Mouse (Mus musculus) embryonic facial prominence, embryonic 14.5 days (tissue): ENCODE results near the gene Plbd1. TPM values are rescaled to one million over a fixed set of nuclear protein-coding genes. Genes with fewer than 3 reads are reported as not detected.

Source experiments
- ATAC-seq: fragments of 200-750 bp; cut with Nextera tagmentation; 2 replicates; pipeline ENCODE4 v1.8.0; 2017; ENCODE audit warnings: low read depth, moderate number of reproducible peaks, moderate TSS enrichment
- DNase-seq: peaks from one replicate; pipeline ENCODE4 v3.0.0-alpha.2; 2015; ENCODE audit warnings: low spot score
- H3K27ac ChIP-seq: fragments of 300-500 bp; sonication (generic); replicated peaks from 2 replicates; pipeline ENCODE4 v1.5.1; 2014; ENCODE audit warnings: low read depth, mild to moderate bottlenecking, low read length, moderate library complexity
- H3K27me3 ChIP-seq: fragments of 300-500 bp; sonication (generic); replicated peaks from 2 replicates; pipeline ENCODE4 v1.6.1; 2014; ENCODE audit warnings: low read length; ENCODE audit not compliant: control insufficient read depth, insufficient read depth
- H3K36me3 ChIP-seq: fragments of 300-500 bp; sonication (generic); 2 replicates; pipeline ENCODE4 v1.6.1; 2014; ENCODE audit warnings: low read length, mixed read lengths; ENCODE audit not compliant: control insufficient read depth, insufficient read depth
- H3K4me1 ChIP-seq: fragments of 300-500 bp; sonication (generic); 2 replicates; pipeline ENCODE4 v1.6.1; 2014; ENCODE audit warnings: antibody characterized with exemption, low read length; ENCODE audit not compliant: control insufficient read depth, insufficient read depth
- H3K4me2 ChIP-seq: fragments of 300-500 bp; sonication (generic); 2 replicates; pipeline ENCODE4 v1.6.1; 2014; ENCODE audit warnings: low read depth, mild to moderate bottlenecking, low read length, moderate library complexity, mixed read lengths
- H3K4me3 ChIP-seq: fragments of 300-500 bp; sonication (generic); 2 replicates; pipeline ENCODE4 v1.5.1; 2014; ENCODE audit warnings: low read depth, mild to moderate bottlenecking, low read length
- H3K9ac ChIP-seq: fragments of 300-500 bp; sonication (generic); 2 replicates; pipeline ENCODE4 v1.6.1; 2014; ENCODE audit warnings: low read depth, mild to moderate bottlenecking, low read length, moderate library complexity, mixed read lengths
- H3K9me3 ChIP-seq: fragments of 300-500 bp; sonication (generic); 2 replicates; pipeline ENCODE4 v1.6.1; 2016; ENCODE audit warnings: low read length; ENCODE audit not compliant: control insufficient read depth
- WGBS: fragments of 180-500 bp; shearing (Covaris S2); extraction: QIAGEN DNeasy Blood & Tissue Kit; methylation state at CpG from one replicate; pipeline ENCODE4 v1.1.7; 2014; 5-methylcytosine and 5-hydroxymethylcytosine counted together
- polyA plus RNA-seq: library from polyadenylated mRNA; unstranded; fragments of >200 nt; fragmentation: Nextera tagmentation; extraction: Ambion mirVana; gene quantifications from 2 replicates; pipeline ENCODE4 v1.2.1, GENCODE M21; 2014

The Plbd1 gene
- polyA plus RNA-seq, 1 experiment from 2014 or later, result 12.4 TPM

DNA sequence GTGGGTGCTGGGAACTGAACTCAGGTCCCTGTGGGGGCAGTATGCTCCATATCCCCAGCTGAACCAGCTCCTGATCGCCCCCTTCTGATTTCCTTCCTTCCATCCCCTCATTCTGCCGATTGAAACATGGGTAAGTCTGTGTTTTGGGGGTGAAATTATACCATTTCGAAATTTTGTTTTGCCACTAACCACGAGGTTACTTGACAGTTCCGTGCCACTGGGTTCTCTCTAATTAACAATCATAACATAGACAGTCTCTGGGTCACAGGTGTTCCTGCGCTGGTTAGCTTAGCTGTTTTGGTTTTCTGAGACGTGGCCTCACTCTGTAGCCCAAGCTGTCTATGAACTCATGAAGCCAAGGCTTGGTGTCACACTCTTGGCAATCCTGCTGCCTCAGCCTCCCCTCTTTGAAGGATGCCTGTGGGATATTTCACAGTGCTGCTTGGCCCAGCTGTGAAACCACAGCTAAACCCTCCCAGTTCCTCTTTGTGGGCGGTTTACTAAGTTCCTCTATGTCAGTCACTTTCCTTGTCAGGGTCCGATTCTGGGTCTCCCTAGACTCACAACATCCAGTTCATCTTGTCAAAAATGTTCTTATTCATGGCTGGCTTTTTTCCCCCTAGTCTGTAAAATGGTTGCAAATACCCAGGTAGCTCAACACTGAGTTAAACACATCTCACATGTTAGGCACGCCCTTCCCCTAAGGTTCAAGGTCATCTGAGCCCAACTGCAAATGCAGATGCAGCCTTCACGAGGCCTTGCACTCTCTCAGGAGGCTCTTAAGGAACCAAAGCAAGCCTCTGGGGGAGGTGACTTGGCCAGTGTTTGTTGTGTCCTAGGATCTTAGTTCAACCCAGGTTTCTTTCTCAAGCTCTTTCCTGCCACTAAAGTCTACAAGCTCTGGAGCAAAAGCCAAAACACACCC is 21.9 kb upstream of the Plbd1 start:
- H3K27me3 ChIP-seq, result no peaks in the 10 kb centered on the region
- WGBS, result 83% methylated on average over 11 of the region's 11 CpGs
- no peak overlapping the region for H3K4me3 ChIP-seq
- no peak overlapping the region for H3K27ac ChIP-seq
- ATAC-seq, result no peak
- no peak overlapping the region for H3K4me2 ChIP-seq
- H3K9me3 ChIP-seq, result no peaks in the 10 kb centered on the region
- H3K4me1 ChIP-seq, result no peaks in the 10 kb centered on the region
- no peak for DNase-seq
- no peaks in the 10 kb centered on the region for H3K36me3 ChIP-seq
- H3K9ac ChIP-seq, result no peak overlapping the region

- Histone ChIP-seq H3K9ac (no peak overlapping the region), H3K27ac (no peak overlapping the region), H3K27me3 (no peaks in the 10 kb centered on the region), H3K36me3 (no peaks in the 10 kb centered on the region), H3K4me1 (no peaks in the 10 kb centered on the region), H3K4me2 (no peak overlapping the region), H3K9me3 (no peaks in the 10 kb centered on the region), H3K4me3 (no peak overlapping the region)
- no peak for ATAC-seq
- WGBS, result 28% methylated on average over 2 of the region's 2 CpGs
- no peak for DNase-seq
These were observed 17.7 kb upstream of the Plbd1 start for GRCm38 (mm10) chr6:136679381-136679780.

GRCm38 (mm10) chr6:136674935-136675334 is 13.2 kb upstream of the Plbd1 start:
- WGBS, result 88% methylated on average over 6 of the region's 6 CpGs
- Histone ChIP-seq H3K9me3 (0 out of 2 replicates have a peak, but pooled peaks cover 4% of the 10 kb centered on the region), H3K27me3 (no peaks in the 10 kb centered on the region), H3K36me3 (no peaks in the 10 kb centered on the region), H3K4me2 (no peak overlapping the region), H3K9ac (no peak overlapping the region), H3K27ac (no peak overlapping the region), H3K4me3 (no peak overlapping the region), H3K4me1 (no peaks in the 10 kb centered on the region)
- DNase-seq (no peak), ATAC-seq (no peak)

DNA sequence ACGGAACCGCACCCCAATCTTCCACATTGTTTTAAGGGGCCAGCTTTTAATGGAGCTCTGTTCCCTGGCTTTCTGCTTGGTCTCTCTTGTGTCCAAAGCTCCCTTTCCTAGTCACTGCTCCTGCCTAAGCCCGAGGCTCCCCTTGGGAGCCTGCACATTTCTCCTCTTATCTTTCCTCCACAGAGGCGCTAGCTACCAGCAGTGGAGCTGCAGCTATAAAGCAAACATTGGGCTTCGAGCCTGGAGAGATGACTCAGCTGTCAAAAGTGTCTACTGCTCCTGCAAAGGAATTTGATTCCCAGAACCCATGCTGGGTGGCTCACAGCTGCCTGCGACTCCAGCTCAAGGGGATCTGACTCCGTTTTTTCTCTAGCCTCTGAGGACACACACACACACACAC is 10.7 kb upstream of the Plbd1 start:
- Histone ChIP-seq H3K9me3 (0 out of 2 replicates have a peak, but pooled peaks cover 4% of the 10 kb centered on the region), H3K4me2 (no peak overlapping the region), H3K9ac (no peak overlapping the region), H3K36me3 (no peaks in the 10 kb centered on the region), H3K4me1 (no peaks in the 10 kb centered on the region; the same call in 1 of the 2 replicates), H3K27ac (no peak overlapping the region; the same call in 1 of the 2 replicates), H3K4me3 (no peak overlapping the region), H3K27me3 (no peaks in the 10 kb centered on the region)
- ATAC-seq, result no peak
- peak; percentile 83 for DNase-seq
- WGBS, result 43% methylated on average over 7 of the region's 7 CpGs

DNA sequence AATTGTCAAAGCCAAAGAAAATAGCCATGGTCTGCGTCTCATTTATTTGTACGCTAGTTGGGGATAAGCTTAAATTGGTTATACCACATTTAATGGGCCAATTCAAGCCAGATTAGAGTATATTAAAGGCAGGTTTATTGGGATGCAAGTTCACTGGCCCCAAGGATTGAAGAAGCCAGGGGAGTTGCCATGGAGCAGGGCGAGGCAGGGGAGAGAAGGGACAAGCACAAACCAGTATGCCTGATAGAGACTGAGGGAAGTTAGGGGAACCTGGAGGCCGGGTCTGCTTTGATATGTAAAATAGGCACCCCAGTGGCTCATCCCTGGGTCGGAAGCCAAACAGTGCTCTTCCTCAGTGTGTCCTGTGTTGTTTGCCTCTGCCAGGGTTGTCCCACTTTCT is 7.5 kb upstream of the Plbd1 start:
- WGBS, result 45% methylated on average over 5 of the region's 5 CpGs
- no peak overlapping the region for H3K9ac ChIP-seq
- ATAC-seq, result no peak

GRCm38 (mm10) chr6:136668266-136668986 is 6.7 kb upstream of the Plbd1 start:
- whole genome bisulfite sequencing, result 40% methylated on average over 14 of the region's 14 CpGs
- no peaks in the 10 kb centered on the region for H3K27me3 ChIP-seq
- H3K27ac ChIP-seq, result no peak overlapping the region
- no peak overlapping the region for H3K4me3 ChIP-seq
- no peak overlapping the region for H3K9ac ChIP-seq
- no peaks in the 10 kb centered on the region; the same call in 1 of the 2 replicates for H3K4me1 ChIP-seq
- DNase-seq (peak; percentile 43), ATAC-seq (peak; percentile 50; the same call in 1 of the 2 replicates)
- H3K9me3 ChIP-seq, result 0 out of 2 replicates have a peak, but pooled peaks cover 4% of the 10 kb centered on the region
- H3K36me3 ChIP-seq, result no peaks in the 10 kb centered on the region
- H3K4me2 ChIP-seq, result no peak overlapping the region

More for the DNA sequence above, 7.5 kb upstream of the Plbd1 start:
- Histone ChIP-seq H3K36me3 (no peaks in the 10 kb centered on the region), H3K27me3 (no peaks in the 10 kb centered on the region), H3K4me1 (no peaks in the 10 kb centered on the region; the same call in 1 of the 2 replicates), H3K9me3 (0 out of 2 replicates have a peak, but pooled peaks cover 4% of the 10 kb centered on the region), H3K27ac (no peak overlapping the region), H3K4me2 (no peak overlapping the region), H3K4me3 (no peak overlapping the region)
- DNase-seq, result no peak

DNA sequence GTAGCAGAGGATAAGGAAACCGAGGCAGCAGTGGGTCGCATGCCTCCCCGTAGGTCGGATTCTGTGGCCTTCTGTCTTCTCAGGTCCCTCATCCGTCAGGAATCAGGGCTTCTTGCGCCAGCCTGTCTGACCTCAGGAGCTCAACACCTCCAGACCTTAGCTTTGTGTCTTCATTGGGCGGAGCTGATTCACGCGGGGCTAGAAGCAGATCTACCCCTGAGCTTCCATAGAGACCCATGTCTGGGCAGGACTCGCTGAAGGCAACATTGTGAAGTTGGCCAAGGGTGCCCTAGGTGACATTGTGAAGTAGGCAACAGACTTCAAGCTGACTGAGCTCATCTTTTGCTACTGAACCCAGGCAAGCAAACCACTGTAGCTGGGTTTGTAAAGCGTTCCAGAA is 335 bp upstream of the Plbd1 start:
- DNase-seq (no peak), ATAC-seq (no peak)
- H3K4me2 ChIP-seq, result peak overlapping the region; percentile 71
- peaks cover 31% of the 10 kb centered on the region for H3K27me3 ChIP-seq
- no peak overlapping the region for H3K27ac ChIP-seq
- peaks cover 10% of the 10 kb centered on the region for H3K4me1 ChIP-seq
- peak overlapping the region; percentile 61; the same call in 1 of the 2 replicates for H3K9ac ChIP-seq
- 30% methylated on average over 11 of the region's 11 CpGs for WGBS
- peak overlapping the region; percentile 40 for H3K4me3 ChIP-seq
- H3K9me3 ChIP-seq, result no peaks in the 10 kb centered on the region
- no peaks in the 10 kb centered on the region for H3K36me3 ChIP-seq

GRCm38 (mm10) chr6:136660831-136661705 is 660 bp downstream of the Plbd1 start:
- peak overlapping the region; percentile 61 for H3K9ac ChIP-seq
- H3K4me1 ChIP-seq, result peaks cover 10% of the 10 kb centered on the region
- no peaks in the 10 kb centered on the region for H3K9me3 ChIP-seq
- H3K36me3 ChIP-seq, result no peaks in the 10 kb centered on the region
- no peak for DNase-seq
- H3K4me2 ChIP-seq, result peak overlapping the region; percentile 71
- peaks cover 31% of the 10 kb centered on the region for H3K27me3 ChIP-seq
- no peak for ATAC-seq
- H3K4me3 ChIP-seq, result peak overlapping the region; percentile 40
- 18% methylated on average over 30 of the region's 34 CpGs for WGBS
- no peak overlapping the region for H3K27ac ChIP-seq
